Mouse (Mus musculus) natural killer cell, adult 2 months (primary cell): Measurements from ENCODE around the gene Lcmt1.

Source experiments
- DNase-seq, 2 experiments: peaks; one replicate each; pipeline ENCODE4 v3.0.0; 2022; ENCODE audit warnings: low spot score in 2 of 2

Gene Lcmt1

DNA sequence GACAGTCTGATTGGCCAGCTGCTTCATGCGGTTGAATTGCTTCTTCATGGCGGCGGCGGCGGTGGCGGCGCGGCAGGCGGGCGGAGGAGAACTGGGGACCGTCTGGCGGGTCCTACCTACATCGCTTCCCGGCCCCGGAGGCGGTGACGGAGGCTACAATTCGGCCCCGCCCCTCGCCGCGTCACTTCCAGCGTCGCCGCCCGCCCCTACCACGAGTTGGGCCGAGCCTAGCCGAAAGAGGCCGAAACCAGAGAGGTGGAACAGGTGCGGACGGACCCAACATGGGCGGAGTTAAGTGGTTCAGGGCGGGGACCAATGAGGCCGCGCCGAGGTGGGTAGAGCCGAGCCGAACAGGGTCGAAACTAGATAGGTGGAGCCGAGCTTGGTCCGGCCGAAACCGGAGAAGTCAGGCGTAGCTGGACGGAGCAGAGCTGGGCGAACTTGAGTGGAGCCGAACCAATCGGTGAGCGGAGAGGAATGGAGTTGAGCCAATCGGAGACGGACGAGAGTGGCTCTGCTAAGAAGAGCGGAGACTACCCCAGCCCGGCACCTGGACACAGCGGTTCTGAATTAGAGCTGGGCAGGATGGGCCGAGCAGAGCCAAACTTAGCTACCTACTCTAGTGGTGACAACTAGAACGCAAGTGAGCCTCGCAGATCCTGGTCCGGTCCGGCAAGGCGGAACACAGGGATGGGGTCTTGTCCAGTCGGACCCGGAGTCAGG is at the start of gene Lcmt1, which contains the start of gene Arhgap17:
Gene Lcmt1 (plus strand): TSS at position 26 of the 723 bp plus-strand sequence.
Gene Arhgap17 (minus strand): TSS at position 157 of the 723 bp plus-strand sequence.
- DNase-seq: peak; percentile 95 to 96

DNA sequence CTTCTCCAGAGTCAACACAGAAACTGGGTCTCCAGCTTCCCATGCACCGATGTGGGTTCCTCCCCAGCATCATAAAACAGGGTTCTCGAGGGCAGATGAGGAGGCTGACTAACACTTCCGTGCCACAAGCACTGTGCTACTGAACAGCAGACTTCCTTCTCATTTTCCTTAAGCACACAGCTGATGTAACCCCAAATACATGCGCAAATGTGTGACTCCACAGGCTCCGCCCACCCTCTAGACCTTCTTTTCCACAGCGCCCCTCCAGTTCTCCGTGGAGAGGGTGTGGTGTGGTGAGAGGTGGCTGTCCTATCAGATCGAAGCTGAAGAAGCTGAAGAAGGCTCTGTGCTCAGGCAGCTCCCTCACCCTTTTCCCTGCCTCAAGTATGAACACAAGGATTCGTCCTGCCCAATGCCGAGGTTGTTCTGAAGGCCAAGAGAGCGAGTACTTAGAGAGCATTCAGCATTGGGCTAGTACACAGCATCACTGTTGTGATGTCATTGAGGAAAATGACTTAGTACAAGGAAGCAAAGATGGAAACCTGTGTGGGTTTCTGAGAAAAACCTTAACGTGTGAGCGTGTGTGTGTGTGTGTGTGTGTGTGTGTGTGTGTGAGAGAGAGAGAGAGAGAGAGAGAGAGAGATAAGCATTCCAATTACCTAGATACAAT is 47.0 kb upstream of the Lcmt1 start:
- DNase-seq: peak; percentile 19 to 25

DNA sequence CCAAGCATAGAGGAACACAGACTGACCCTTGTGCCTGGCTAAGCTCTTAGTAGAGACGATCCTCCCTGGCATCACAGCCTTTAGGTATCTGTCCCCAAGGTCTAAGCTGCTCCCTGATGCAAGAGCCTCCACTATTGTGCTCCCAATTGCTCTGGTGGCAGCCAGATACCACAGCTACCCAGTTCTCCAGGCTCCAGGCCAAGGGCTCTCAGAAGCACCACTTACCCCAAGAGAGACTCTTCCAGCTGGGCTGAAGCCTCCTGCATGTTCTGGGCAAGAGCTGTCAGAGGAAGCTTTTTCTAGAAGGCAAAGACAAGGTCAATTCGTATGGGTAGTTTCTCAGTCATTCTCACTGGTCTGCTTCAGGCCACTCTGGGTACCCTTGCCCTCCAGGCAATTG is 46.2 kb upstream of the Lcmt1 start:
- no peak for DNase-seq

DNA sequence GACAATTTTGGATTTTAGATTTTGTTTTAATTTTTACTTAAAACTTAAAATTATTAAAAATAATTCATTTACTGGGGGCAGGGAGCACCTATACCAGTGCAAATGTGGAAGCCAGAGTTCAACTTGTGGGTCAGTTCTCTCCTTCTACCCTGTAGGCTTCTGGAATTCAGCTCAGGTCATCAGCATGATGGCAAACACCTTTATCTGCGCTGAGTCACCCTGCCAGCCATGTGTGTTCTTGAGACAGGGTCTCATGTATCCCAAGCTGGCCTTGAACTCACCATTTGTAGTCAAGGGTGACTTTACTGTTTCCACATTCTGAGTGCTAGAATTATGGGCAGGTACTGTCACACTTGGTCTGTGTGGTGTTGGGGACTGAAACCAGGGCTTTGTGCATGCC is 45.5 kb upstream of the Lcmt1 start:
- DNase-seq: no peak

DNA sequence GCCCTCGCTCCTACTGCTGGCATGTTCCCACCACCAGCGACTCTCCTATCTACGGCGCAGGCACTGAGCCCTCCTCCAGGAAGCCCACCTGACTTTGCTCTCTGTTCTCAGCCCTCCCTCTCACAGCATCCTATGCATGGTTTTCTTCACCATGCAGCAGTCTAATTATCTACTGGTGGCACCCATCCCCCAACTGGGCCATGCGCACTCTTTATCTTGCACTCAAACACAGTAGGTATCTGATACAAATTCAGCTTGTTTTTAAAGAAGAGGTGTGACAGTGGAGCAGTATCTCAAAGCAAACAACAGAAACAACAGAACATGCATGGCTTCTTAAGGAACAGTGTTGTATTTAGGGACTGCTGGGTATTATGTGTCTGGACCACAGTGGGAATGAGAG is 43.5 kb upstream of the Lcmt1 start:
- DNase-seq: no peak

DNA sequence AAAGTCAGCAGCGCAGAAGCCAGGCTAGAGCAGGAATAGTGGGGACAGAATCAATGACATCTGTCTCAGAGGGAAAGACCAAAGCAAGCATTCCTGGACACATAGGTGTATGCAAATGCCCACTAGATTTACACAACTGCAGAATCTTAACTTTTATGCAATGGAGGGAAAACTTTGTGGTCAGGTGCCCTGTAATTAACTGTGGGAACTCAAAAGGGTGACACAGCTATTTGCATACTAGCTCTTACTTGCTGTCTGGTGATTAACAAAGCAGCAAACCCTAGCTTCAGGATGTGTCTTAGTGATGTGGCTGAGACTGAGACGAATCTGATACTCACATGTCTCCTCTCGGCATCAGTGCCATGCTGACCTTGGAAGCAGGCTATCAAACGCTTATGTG is 42.7 kb upstream of the Lcmt1 start:
- no peak for DNase-seq

DNA sequence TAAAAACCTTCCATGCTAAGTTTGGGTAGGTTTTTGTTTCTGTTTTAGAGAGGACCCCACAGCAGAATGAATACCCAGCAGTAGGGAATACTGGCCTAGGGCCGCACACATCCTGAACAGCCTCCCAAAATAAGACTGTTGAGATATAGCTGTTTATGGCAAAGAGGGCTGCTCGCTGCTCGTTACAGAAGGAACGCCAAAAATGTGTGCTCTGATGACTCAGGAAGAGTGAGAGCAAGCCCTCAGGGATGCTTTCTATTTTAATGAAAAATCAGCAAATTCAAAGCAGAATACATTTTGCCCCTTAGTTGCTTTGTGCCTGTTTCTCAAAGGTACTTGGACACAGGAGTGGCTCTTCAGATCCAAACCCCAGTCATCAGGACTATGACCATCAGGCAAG is 41.7 kb upstream of the Lcmt1 start:
- no peak for DNase-seq

DNA sequence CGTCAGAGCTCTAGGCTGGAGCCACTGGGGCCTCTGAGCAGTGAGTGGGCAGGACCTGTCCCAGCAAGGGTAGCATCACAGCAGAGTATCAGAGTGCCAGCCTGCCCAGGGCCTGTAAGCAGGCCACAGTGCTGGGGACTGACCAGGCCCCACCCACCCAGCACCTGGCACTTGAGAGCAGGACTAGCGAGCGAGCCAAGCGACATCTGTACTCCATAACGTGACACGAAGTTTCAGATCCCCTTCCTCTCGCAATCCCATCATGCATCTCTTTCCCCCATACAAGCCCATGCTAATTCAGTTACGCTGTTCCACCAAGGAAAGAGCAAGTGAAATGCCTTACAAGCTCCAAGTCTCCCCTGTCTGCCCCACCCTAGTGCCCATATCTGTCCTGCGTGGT is 39.1 kb upstream of the Lcmt1 start:
- DNase-seq: peak in 1 of 2 experiments; percentile 60

DNA sequence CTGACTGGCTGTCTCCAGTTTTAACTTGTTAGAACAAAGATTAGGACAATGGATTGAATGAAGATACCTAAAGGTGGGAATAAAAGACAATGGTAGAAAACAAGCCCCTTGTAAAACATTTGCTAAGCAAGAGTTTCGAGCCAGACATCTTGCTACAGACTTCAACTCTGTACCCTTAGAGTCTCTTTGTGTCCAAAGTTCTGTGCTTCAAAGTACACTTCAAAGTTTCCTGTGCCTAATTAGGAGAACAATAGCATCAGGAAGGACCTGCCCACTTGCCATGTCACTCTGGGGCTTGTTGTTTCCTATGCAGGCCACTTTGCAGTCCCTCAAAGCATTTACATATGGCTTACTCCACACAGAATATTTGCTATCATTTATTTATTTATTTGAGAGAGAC is 33.3 kb upstream of the Lcmt1 start:
- DNase-seq: no peak

DNA sequence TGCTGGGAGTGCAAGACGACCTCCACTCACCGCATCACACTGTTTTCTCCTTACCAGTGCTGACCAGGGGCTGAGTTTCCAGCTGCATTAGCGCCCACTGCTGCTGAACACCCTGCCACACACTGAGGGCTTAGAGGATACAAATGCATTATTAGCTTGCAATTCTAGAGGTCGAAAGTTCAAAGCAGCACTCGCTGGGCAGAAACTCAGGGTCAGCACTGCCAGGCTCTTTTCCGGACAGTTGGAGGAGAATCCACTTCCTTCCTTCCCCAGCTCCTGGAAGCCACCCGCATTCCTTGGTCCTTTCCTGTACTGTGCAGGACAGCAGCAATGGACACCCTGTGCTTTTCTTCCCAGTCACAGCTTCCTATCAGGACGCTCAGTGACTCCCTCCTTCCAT is 31.2 kb upstream of the Lcmt1 start:
- no peak for DNase-seq

DNA sequence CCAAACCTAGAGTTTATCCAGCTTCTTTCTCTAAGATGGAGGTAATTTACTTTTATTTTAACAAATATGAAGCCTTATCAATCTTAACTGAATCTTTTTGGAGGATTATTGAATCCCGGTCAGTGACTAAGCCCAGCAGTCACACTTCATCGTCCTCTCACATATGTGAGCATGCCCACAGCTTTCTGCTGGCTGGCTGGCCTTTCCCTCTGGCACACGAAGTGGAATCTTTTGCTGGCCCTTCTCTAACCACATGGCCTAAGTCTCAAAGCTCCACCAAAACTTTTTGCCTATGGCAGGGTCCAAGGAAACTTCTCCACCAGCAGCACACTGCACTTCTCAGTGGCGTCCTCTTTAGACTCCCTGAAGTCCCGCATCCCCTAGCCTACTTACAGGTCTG is 27.7 kb upstream of the Lcmt1 start:
- DNase-seq: no peak

DNA sequence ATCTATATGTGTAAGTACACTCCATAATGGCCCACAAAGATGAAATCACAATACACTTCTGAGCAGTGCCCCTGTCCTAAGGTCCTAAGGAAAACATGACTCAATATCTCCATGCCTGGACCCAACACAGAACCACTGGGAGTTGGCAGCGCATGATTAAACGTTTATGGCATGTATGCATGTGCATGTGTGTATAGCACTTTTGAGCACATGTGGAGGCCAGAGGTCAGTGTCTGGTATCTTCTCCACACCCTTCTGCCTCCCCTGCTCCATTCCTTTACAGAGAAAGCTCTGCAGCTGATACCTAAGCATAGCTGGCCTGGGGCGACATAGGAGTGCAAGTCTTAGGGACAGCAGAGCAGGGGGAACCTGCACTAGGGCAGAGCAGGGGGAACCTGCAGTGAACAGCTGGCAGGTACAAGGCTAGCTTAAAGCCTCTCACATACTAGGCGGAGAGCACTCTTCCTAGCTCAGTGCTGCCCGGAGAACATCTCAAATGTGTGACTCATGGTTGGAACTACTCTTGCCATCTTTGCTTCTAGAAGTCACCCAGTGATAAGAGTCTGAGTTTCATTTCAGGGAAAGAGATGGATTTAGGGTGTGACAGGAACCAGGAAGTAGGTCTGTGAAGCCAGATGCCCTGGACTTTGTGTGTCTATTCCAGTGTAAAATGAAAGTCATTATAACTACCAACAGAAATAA is 25.4 kb upstream of the Lcmt1 start:
- DNase-seq: no peak

DNA sequence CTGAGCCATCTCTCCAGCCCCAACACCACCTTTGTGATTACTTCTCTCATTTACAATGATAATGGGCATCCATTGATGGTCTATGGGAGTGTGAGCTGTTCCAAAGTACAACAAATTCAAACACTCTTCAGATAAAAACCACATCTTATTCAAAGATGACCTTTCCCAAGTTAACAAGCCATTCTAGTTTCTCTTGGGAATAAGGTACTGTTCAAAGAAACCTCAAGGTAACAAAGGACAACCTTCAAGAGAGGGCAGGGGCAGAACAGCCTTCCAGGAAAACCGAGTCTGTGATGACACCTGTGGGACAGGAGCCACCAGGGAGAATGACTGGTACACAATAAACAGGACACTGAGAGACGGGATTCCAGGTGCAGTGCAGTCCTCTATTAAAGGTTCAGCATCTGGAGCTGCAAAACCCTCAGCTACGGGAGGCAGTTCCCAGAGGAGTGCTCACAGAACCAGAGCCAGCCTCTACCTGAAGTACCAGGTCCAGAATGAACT is 24.5 kb upstream of the Lcmt1 start:
- DNase-seq: no peak

DNA sequence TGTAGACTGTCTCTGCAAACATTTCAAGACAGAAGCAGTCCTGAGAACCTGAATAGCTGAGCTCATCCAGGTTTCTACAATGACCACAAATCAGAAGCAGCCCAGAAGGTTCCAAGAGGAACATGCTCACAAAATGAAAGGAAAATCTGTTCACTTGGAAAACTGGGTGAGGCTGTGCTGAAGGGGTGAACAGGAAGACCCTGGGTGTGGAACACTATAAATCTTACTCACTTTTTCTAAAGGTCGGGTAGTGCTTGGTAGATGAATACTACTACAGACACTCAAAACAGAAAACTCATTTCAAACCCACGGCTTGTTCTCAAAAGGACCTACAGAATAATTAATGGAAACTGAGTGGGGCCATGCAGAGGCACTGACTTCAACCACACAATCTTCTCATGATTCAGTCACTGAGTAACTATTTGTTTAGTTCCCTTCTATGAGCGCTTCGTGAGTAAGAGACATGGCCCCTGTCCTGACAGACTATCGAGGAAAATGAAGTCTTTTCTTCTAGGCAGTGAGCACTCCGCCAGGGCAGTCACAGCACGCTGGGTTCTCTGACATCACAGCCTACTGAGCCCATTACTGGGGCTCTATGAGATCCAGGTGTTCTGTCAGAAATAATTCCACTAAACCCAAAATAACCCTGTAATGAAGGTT is 22.8 kb upstream of the Lcmt1 start:
- no peak for DNase-seq

DNA sequence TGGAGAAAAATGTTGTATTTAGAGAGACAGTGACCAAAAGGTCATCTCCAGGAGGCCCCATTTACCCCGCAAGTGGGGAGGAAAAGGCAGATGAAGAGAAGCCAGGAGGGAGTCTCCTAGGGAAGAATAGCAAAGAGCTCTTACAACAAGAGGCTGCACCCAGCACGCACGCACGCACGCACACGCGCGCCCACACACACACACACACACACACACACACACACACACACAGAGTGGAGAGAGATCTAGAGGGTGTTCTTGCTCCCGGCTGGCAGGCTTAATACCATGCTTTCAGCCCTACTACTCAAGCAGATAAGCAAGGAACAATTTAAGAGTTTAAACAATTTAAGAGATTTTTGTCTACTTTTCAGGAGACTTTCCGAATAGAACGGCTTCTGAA is 19.8 kb upstream of the Lcmt1 start:
- no peak for DNase-seq

DNA sequence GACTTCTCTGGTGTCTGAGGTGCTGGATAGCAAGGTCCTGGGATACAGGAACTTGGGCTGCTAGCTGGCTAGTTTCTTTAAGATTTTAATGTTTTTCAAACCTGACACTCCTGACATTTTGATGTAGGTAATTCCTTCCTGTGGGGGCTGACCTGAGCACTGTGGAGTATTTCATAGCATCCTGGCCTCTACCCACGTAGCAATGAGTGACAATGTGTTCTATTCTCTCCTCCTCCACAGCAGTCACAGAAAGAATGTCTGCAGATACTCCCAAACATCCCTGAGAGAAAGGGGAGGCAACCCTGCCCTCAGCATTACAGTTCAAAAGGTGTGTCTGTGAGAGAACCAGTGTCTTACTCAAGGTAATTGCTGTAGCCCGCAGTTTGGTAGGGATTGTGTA is 19.3 kb upstream of the Lcmt1 start:
- DNase-seq: no peak

DNA sequence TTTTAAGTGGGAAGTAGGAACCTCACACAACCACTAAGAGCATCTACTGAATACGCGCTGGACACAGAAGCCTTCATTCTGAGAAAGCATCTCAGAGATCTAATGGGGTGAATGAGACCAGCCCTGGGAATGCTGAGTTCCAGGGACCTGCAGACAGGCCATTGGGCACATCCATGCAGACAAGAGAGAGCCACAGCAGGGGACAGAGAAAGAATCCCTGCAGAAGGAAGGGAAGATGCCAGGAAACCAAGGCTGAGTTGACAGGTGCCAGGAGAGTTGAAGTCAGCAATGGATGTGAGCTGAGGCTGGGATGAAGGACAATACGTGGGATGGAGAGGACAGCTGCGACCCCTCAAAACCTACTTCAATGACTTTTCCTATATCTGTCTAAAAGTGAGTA is 16.5 kb upstream of the Lcmt1 start:
- DNase-seq: no peak

DNA sequence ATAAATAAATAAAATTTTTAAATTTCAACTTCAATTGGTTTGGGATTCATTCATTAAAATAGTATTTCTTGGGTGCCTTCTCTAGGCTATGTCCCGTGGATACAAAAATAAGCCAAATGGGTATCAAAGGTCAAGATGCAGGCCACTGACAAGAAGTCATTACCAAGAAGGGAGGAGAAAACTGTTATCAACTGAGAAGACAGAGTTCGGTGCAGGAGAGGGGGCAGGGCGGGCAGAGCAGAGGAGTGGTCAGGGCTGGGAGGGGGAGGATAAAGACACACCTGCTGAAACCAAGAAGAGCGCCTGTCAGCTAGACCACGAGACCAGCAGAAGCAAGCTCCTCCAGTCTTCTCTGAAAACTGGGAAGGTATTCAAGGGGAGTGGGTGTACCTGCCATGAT is 15.7 kb upstream of the Lcmt1 start:
- DNase-seq: no peak

DNA sequence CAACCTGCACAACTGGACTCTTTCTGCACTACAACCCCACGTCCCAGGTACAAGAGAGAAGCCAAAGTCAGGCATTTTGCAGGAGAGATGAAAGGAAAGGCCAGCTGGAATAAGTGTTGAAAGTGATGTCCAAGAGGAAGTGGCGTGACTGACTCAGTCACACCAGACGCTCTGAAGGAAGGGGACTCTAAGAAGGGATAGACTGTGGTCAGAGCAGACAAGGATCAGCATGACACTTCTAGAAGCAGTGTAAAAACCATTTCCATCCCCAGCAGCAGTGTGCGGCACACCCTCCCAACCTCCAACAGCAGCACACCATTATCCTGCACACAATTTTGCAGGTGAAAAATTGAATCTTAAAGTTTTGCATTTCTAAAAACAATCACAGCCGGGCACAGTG is 15.2 kb upstream of the Lcmt1 start:
- DNase-seq: no peak

DNA sequence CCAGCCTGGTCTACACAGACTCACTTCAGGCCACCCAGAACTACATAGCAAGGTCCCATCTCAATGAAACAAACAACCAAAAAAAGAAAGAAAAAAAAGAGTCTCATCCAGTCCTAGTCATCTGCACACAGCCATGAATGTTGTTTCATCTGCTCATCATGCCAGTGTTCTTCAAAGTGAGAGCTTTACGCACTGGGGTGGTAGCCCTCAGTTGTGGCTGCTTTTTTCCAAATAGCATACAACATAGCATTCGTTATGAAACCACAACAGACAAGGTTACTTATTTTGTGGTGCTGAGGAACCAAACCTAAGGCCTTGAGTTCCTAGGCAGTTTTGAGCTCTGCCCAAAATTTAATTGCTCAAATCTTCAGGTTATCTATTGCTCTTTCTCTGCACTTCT is 14.7 kb upstream of the Lcmt1 start:
- DNase-seq: no peak

DNA sequence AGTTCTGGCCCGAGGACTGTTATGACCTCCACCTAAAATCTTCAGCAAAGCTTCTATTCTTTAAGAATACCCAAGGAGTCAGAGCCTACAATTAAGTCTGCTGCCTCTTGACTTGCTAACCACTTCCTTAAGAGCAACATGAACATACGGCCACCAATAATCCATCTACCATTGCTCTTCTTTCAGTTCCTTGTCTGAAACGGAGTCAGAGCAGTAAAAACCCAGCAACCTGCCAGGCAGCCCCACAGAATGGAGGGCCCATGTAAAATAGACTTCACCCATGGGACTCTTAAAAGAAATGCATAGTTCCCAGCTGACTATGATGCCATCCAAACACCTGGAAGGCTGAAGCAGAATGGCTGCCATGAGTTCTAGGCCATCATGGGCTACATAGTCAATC is 13.4 kb upstream of the Lcmt1 start:
- DNase-seq: peak in 1 of 2 experiments; percentile 37

DNA sequence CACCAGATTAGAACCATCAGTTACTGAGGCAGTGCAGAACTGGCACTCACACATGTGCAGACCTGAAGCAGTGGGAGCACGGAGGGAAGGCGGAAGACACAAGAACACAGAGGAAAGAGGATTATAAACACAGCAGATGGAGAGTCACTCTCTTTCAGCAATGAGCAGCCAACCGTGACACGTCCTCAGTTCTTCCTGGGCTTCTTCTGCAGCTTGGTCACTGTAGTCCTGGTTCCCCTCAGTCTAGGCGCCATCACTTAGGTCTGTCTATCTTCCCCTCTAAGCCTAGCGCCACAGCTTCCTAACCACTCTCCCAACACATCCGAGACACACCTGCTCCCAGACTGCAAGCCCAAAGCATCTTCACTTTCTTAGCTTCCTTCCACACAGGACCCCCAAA is 10.5 kb upstream of the Lcmt1 start:
- no peak for DNase-seq
